Mouse (Mus musculus) heart, postnatal 4 days (tissue): ENCODE results near the gene Eps8. TPM values are rescaled to one million over a fixed set of nuclear protein-coding genes. Genes with fewer than 3 reads are reported as not detected.
A peak's percentile ranks its signal among the peaks of the same experiment; 100 is the strongest.

ENCODE experiments used
- DNase-seq: peaks from one replicate; pipeline ENCODE4 v3.0.0; 2021
- total RNA-seq, 2 experiments: library from RNA; stranded (reverse); gene quantifications; 2 replicates each; pipeline ENCODE4 v1.2.3; 2021

The Eps8 gene
- total RNA-seq, 2 experiments from 2014 or later = 20.4 to 20.8 TPM

DNA sequence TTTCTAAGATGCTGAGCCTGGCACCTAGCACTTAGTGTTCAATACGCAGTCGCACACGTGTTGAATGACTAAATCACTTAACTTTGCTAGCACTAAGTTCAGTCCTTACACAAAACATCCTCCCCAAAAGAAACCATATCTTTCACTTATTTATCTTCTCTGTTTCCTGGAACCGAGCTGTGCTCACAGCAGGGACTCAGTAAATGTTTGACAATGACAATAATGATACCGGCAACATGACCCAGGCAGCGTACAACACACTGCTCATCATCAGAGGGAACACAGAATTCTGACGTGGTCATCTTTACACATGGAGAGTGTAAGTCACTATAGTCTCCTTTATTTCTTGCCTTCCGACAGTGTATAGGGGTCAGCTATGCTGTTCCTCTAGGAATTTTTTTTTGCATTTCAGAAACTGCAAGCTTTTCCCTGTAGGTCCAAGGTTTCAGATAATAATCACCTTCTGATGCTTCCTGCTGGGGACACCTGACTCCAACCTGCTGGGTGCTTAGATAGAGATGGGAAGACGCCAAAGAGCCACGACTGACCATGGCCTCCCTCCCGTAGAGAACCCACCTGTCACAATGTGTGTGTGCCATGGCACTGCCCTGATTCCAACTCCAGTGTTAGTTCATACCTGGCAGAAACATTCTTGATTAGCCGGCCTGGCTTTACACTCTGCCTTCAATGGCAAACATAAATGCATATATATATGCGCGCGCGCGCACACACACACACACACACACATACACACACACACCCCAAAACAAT lies 46.3 kb downstream of the Eps8 start:
- DNase-seq = no peak

DNA sequence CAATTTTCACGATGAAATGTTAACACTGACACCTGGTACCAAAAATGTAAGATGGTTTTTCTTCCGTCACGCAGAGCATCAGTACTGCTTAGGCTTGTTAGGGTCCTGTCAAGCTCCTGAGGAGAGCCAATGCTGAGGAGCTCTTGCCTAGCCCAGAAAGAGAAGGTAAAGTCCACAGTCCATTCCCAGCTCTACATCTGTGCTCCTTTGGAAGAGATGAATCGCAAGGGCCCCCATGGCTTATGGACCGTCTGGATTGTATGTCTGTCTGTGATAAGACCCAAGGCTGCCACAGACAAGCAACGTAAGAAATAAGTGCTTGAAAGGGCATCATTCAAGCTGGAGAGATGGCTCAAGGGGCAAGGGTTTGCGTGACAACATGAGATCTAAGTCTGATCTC lies 48.1 kb downstream of the Eps8 start:
- DNase-seq = no peak

DNA sequence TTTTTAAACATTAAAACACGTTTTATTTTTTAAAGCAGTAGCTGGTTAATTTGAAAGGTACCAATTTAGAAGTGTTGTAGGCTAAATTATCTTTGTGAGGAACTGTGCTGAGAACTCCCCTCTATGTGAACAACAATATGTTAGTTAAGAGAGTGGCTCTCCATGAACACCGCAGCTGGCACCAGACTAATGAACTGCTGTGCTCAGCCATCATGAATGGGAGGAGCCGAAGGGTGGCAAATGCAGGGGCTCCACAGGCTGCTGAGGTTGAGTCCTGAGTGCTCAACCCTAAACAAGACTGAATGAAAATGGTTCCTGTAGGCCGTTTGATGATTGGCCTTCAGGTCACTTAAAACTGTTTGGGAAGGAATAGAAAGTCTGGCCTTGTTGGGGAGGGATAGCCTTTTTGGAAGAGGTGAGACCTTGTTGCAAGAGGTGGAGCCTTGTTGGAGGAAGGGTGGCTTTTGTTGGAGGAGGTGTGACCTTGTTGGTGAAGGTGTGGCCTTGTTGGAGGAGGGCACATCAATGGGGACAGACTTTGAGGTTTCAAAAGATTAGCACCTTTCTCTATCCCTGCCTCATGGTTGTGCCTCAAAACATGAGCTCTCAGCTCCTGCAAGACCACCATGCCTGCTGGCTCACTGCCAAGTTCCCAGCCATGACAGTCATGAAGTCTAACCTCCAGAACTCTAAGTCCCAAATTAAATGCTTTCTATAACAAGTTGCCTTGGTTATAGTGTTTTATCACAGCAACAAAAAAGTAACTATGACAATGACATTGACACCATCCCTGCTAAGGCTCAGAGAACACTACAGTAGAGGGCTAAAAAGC lies 50.0 kb downstream of the Eps8 start:
- DNase-seq = peak; percentile 26

DNA sequence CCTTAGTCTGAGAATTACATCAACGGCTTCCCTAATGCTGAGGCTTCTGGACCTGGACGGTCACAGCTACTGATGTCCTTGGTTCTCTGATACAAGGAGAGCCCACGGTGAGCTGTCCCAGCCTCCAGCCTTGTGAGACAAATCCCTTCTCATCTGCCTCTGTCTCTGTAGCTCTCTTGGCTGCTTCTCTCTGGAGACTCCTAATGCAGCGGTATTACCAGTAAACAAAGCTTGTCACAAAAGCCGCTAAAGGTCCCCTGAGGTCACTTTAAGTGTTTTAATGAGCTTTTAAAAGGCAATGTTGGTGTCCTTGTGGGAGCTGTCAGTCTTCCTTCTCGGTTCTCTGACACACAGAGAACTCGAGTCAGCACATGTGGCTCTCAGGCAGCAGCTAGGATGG lies 56.4 kb downstream of the Eps8 start:
- DNase-seq = no peak

DNA sequence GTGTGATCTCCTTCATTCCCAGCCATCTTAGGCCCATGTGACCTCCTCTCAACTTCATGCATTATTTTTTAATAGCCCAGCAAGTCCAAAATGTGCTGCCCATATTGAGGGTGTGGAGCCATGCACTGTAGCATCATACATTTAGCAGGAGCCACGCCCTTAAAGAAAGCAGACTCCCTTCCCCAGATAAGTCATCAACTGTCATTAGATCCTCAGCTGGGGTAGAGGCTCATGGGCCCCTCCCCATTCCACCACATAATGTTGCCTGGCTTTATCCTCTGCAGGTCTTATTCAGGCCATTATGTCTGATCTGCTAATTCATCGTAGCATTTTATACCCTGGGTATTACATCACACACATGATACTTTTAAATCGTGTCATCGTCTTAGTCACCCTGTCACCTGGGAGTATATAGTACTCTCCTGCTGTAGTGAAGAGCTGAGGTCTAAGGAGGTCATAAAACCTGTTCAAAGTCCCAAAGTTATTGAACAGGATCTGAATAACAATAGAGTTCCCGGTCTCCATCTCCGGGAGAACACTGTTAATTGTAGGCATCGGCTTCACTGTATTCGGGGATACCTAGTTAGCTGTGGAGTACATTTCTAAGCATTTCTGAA lies 57.1 kb downstream of the Eps8 start:
- no peak for DNase-seq

- no peak for DNase-seq
Observed at GRCm38 (mm10) chr6:137592582-137592981, 62.1 kb downstream of the Eps8 start.

DNA sequence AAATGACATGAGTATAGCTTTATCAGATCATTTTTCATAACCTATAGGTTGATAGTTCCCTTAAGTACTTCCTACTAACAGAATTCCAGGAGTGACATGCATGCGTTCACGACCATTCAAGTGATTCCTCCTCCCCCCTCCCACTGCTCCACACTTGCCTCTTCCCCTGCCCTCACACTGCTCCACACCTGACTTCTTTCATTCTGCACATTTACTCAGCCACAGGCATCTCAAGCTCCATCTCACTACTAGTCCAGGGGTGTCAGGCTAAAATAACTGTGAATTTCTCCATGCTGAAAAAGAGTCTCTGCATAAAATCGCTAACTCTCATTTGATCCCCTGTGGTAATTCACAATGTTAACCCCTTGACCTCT lies 65.4 kb downstream of the Eps8 start:
- DNase-seq = no peak

- DNase-seq = no peak
Observed at GRCm38 (mm10) chr6:137588481-137589244, 66.0 kb downstream of the Eps8 start.

DNA sequence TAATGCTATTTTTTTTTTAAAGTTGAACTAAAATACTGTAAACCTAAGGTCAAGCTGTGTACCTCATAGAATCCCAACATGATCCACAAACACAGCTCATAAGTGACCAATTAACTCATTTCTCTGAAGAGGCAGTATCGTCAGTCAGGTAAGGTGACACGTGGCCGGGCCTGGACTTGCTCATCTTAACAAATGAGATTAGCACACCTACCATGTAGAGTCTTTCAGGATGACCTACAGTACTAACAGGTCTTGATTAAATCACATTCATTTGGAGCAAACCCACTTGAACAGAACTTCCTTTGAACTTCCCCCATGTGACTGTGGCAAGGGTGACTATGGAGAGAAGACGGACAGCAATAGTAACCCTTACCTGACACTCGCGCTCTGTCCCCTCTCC lies 66.8 kb downstream of the Eps8 start:
- no peak for DNase-seq

- DNase-seq = no peak
Observed at GRCm38 (mm10) chr6:137585229-137585628, 69.4 kb downstream of the Eps8 start.

DNA sequence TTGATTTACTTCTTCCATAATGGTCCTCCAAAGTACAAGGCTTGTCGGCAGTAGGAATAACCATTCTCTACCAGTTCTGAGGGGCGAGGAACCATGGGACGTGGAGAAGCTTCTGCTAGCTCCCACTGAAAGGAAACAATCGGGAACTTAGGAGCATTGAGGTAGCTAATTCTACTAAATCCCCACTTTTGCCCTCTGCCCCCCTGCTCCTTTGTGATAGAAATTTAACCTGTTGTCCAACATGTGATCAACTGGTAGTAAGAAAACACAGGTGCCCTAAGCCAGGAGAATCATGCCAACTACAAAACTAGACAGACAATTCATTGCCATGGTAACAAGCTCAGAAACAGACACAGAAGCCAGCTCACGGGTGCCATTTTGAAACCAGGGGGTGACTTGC lies 71.6 kb downstream of the Eps8 start:
- DNase-seq = no peak

GRCm38 (mm10) chr6:137582207-137582889 lies 72.3 kb downstream of the Eps8 start:
- DNase-seq = no peak

- no peak for DNase-seq
Observed at GRCm38 (mm10) chr6:137581331-137582010, 73.2 kb downstream of the Eps8 start.

GRCm38 (mm10) chr6:137580503-137580902 lies 74.2 kb downstream of the Eps8 start:
- DNase-seq = no peak

DNA sequence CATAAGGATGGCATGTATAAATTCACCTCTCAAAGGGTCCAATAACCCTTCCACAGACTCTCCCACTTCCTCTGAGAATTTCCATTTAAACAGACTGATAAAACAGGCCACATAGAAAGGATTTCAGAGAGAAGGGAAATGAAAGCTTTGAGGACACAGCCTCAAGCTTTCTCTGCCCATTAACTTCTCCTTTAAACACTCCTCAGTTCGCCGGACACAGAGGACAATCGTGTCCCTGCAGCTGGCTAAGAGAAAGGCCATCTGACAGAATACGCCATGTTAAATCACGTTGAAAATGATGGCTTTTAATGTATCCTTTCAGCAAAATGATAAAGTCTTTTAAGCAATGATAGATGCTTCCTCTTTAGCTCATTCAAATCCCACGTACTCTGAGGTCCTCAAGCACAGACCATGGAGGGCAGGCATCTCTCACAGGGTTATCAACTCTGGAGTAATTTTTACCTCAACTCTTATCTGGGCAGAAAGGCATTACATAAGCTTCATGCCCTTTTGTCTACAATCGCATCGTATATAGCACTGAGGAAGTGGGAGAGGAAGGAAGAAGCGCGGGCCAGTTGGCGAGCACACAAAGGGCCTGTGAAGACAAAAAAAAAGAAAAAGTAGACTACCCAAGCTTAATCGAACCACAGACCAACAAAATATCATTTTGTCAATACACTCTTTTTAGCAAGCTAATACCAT lies 77.9 kb downstream of the Eps8 start:
- DNase-seq = no peak

- no peak for DNase-seq
Observed at GRCm38 (mm10) chr6:137576091-137576490, 78.6 kb downstream of the Eps8 start.

DNA sequence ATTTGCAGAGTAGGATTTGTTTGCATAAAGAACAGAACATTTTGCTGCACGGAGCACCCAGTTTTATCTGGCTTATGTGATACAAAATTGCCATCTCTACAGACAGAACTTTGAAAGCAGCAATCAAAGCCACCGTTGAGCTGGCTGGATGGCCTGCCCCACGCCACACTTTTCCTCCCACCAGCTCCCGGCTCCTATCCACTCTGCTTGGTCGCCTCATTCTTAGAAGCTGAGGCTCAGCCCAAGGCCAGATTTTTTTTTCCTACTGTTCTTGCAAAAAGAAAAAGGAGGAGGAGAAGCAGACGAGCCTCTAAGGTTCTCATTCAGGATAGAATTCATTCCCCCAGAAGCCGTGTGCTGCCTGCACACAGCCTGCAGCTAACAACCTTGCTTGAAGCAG lies 80.8 kb downstream of the Eps8 start:
- DNase-seq = no peak

- DNase-seq = no peak
Observed at GRCm38 (mm10) chr6:137570718-137571131, 84.0 kb downstream of the Eps8 start.

GRCm38 (mm10) chr6:137570019-137570418 lies 84.7 kb downstream of the Eps8 start:
- no peak for DNase-seq

GRCm38 (mm10) chr6:137569071-137569470 lies 85.6 kb downstream of the Eps8 start:
- DNase-seq = no peak

- DNase-seq = no peak
Observed at GRCm38 (mm10) chr6:137565890-137566289, 88.8 kb downstream of the Eps8 start.
